Comparison of ENCODE assay signal across 9 mouse cellular contexts in genomic region chr19:45652286-45652988, GRCm38 (mm10). TPM values are rescaled to one million over a fixed set of nuclear protein-coding genes. Genes with fewer than 3 reads are reported as not detected.
A peak's percentile ranks its signal among the peaks of the same experiment; 100 is the strongest.
DNase-seq lines count a peak whose midpoint lies in the region; ATAC-seq lines count a peak whose summit lies in the region.
"Had no signal": no experiment of that assay in that cellular context is flagged by ENCODE, and none has a peak within 500 bp of the region (broad histone marks: within the 10 kb centered on the region; RNA-seq: fewer than 3 reads in every experiment).

No protein-coding gene starts in this region.

- peak; percentile 8 for DNase-seq in left cerebral cortex, postnatal 4 days
- DNase-seq in left cerebral cortex, adult 9 months (ENCODE audit: low spot score in 2 of 2), result no peak
- peak; percentile 66 for DNase-seq in liver
- peak; percentile 32 to 37 for DNase-seq in thymus, postnatal 10 days (ENCODE audit: low spot score in 2 of 2)
- DNase-seq in layer of hippocampus, adult 8-10 months (ENCODE audit: low spot score in 2 of 2), result no peak
- DNase-seq in layer of hippocampus, adult 11-12 months (ENCODE audit: low spot score), result no peak
- no peak for DNase-seq in Muller cell, postnatal 12 days (ENCODE audit: inconsistent ontology term)
- DNase-seq: right cerebral cortex, postnatal 25 days had no signal

- intact Hi-C loops in left cerebral cortex, postnatal 4 days (cut with DNase I), result no loop called here

- peak; percentile 32; the same call in 1 of the 2 replicates for ATAC-seq in erythroid progenitor cell, adult 5-6 weeks (replicated peaks; ENCODE audit: low FRiP score, poor library complexity, severe bottlenecking)

RNA-seq across cellular contexts. Expression of gene Fbxw4, which starts 7.7 kb away (rescaled TPM):
- 10 to 100 TPM; 31.0 to 37.3 TPM for total RNA-seq in left cerebral cortex, postnatal 4 days (2021)
- 20.5 and 26.4 TPM in 2 replicates for total RNA-seq in erythroid progenitor cell, adult 5-6 weeks (2015; ENCODE audit: low replicate concordance)
- total RNA-seq in erythroid progenitor cell, adult 5-6 weeks (2017; ENCODE audit: low replicate concordance), result 22.2 and 23.4 TPM in 2 replicates
- 10 to 100 TPM; 37.7 to 42.2 (median 40.0) TPM for total RNA-seq in layer of hippocampus, adult 8-10 months (2022)

Comparison
In these comparisons a context has a peak if more than half of its experiments do, and no peak if none do; other contexts are left out.
1. DNase-seq: peak in left cerebral cortex, postnatal 4 days (single experiment), liver (single experiment) and thymus, postnatal 10 days (2 of 2); none in left cerebral cortex, adult 9 months (0 of 2), layer of hippocampus, adult 8-10 months (0 of 2), layer of hippocampus, adult 11-12 months (single experiment) and Muller cell, postnatal 12 days (single experiment).